Mouse (Mus musculus) right cerebral cortex, postnatal 10 days (tissue): ENCODE data around the gene Hes3.

Source experiments
- DNase-seq, 2 experiments: peaks; one replicate each; pipeline ENCODE4 v3.0.0; 2021; ENCODE audit warnings: low spot score in 2 of 2

Gene Hes3

GRCm38 (mm10) chr4:152305991-152306390 lies 14.5 kb upstream of the Hes3 start:
- DNase-seq, result no peak

- no peak for DNase-seq
Observed at GRCm38 (mm10) chr4:152304685-152305084, 13.2 kb upstream of the Hes3 start.

- DNase-seq, result no peak
Observed at GRCm38 (mm10) chr4:152303172-152303571, 11.7 kb upstream of the Hes3 start.

DNA sequence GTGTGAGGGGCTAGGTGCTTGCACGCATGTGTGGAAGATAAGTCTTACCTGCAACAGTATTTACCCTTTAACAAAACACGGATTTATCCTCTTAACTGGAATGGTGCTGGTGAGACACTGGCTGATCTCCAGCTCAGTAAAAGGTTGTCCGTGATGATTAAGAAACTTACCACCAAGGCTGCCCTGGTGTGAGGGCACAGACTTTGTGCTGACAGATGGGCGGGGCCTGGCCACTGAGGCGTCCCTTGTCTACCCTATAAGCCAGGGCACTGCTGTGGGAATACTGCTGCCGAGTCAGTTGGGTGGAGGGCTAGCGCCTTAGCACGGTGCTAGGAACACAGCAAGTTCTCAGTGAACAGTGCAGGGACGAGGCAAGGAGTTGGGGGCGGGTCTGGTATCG lies 10.6 kb upstream of the Hes3 start:
- DNase-seq, result no peak

DNA sequence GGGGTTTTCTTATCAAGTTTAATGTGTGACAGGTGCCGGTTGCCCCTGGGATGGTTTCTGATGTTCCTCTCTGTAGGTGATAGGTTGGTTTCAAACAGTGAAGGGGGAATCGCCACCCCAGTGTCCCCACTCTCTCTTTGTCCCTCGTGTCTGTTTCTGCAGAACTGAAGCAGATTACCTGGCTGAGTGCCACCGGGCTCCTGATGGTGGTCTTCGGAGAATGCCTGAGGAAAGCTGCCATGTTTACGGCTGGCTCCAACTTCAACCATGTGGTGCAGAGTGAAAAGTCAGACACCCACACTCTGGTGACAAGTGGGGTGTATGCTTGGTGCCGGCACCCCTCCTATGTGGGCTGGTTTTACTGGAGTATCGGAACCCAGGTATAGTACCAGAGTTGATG lies 8.9 kb upstream of the Hes3 start:
- DNase-seq, result no peak

GRCm38 (mm10) chr4:152298836-152299235 lies 7.4 kb upstream of the Hes3 start:
- DNase-seq, result no peak

DNA sequence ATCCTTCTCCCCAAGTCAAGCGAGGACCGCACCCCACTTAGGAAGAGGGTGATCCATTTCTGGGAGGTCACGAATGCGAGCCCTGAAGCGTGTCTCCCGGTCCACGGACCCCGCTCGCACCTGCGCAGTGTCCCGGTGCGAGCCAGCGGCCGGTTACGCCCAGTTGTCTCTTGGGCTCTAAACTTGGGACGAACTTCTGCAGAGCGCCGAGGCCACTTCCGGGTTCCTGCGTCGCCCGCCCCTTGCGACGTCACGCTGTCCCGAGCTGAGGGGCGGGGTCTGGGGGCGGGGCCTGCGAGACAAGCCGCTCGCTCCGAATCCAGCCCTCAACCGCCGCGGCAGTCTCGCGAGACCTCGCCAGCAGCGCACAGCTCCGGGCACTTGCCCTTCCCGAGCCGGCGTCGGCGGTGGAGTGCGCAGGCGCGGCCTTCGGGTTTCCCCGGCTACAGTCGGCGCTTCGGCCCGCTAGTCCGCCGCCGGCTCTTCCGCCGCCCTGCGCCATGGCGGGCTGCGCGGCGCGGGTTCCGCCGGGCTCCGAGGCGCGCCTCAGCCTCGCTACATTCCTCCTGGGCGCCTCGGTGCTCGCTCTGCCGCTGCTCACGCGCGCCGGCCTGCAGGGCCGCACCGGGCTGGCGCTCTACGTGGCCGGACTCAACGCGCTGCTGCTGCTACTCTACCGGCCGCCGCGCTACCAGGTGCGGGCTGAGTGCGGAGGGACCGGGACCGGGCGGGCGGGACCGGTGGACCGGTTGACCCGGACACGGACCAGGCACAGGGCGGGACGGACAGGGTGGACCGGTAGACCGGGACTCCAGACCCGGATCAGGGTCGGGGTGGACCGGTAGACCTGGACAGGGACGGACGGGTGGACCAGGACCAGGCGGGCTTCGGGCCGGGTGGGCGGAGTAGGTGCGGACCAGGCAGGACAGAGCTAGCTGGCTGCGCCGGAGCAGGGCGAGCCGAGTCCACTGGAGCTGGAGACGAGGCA lies 5.7 kb upstream of the Hes3 start, which contains the start of gene Icmt:
Icmt (plus strand) TSS at position 354 of the 988 bp plus-strand sequence.
- peak; percentile 99 to 100 for DNase-seq

DNA sequence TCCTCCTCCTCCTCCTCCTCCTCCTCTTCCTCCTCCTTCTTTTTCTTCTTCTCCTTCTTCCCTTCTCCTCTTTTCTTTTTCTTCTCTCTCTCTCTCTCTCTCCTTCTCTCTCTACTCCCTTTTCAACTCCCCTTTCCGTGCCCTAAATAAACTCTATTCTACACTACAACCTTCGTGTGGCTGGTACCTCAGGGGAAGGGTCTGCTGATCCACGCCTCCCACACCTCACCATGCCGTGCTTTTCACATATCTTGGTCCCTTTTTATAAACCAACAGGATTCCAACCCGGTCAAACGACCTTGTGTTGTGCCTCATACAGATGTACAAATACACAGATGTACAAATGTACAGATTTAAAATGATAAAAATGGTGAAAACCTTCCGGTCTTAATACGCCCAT lies 4.9 kb upstream of the Hes3 start:
- DNase-seq, result no peak

DNA sequence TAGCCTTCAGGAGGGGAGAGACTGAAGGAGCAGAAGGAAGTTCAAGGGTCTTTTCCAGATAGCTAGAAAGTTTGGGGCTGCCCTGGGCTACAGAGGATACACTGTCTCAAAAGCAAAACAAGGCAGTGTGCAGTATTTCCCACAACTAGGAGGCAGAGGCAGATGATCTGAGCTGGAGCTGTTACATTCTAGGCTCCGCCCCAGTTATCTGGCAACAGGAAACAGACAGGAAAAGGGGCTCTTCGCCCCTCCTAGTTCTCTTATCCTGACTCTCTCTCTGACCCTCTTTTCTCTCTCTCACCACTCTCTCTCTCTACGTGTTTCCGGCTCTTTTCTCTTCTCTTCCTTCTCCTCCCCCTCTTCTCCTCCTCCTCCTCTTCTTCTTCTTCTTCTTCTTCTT lies 4.5 kb upstream of the Hes3 start:
- no peak for DNase-seq

GRCm38 (mm10) chr4:152294188-152294929 lies 2.9 kb upstream of the Hes3 start:
- no peak for DNase-seq

- DNase-seq, result no peak
Observed at GRCm38 (mm10) chr4:152292102-152292765, 772 bp upstream of the Hes3 start.

DNA sequence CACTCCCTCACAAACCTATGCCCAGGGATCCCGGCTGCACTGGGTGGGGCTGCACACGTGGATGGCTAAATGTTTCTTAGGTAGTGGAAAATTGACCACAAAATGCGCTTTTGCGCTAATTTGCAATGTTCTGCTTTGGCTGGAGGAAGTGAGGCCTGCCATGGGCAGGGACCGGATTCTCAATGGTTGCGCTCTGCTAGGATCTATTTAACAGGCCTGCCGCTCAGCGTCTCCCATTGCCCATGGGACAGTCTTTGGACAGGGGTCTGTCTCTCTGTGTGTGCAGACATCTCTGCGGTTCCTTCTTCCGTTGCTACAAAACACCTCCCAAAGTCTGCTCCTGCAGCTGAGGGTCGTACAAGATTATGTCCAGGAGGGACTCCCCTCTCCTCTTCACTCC lies 471 bp downstream of the Hes3 start:
- DNase-seq, result no peak

DNA sequence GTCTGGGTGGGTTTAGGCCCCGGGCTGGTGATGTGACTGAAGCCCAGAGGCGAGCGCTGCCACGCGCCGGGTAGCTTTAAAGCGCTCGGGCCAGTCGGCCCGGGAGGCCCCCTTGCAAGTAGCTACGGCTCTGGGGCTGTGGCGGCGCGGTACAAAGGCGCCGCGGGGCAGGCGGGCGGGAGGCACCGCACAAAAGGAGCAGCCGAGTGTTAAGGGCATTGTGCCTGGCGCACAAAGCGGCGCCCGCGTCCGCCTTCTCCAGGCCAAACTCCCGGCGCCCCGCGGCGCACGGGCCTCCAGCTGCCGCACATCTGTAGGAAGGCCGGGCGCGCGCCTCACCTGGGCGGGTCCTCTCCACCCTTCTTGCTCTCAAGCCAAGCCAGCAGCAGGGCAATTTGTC lies 1.1 kb downstream of the Hes3 start:
- no peak for DNase-seq

DNA sequence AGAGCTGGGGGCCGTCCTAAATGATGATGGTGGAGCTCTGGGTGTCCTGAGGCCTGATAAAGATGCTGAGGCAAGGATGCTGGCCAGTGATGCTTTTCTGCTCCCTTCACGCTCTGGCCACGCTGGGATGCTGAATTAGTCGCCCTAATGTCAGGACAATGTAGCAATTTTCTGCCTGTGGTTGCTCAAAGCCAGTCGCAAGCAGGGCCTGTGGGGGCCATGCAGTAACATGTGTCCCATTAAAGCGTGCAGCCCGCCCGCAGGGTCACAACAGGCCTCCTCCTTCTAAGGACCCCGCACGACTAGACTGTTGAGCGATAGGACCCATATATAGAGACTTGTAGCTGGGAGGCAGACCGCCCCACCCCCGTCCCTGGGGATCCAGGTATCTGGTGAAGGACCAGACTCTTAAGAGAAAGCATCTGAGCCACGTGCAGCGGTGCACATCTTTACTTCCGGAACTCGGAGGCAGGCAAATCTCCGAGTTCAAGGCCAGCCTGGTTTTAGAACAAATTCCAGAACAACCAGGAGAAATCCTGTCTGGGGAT lies 3.0 kb downstream of the Hes3 start:
- DNase-seq, result no peak

GRCm38 (mm10) chr4:152287317-152288120 lies 3.9 kb downstream of the Hes3 start:
- no peak for DNase-seq

DNA sequence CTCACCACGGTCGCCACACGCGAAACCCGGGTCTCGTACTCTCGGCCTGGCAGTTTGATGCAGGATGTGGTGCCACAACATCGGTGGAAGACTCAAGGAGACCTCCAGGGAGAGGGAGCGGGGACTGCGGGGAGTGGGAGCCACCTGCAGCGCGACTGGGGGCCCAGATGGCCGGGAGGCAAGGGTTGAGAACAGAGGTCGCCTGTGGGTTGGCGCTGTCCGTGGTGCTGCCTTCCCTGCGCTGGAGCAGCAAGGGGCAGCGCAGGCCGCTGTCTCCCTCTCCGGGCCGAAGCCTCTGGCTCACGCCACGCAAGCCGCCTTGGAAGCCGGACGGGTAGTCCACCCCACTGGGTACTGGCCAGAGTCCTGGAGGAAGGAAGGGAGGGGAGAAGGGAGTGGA lies 4.6 kb downstream of the Hes3 start:
- DNase-seq, result peak in 1 of 2 experiments; percentile 55

DNA sequence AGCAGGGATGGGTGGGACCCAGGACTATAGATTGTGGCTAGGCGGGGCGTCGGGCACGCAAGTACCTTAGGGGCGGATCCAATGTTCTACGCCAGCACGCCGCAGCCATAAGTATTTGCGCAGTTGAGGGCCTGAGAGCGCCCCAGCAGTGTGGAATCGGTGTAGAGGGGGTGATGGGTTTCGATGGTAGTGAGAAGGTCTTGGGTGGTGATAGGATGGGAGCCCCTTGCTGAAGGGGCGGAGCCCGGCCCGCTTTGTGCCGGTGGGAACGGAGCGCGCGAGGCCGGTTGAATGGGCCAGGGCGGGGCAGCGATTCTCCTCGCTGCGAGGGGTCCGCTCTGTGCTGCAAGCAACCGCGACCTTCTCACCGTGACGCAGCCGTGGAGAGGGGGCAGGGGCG lies 5.3 kb downstream of the Hes3 start:
- peak in 1 of 2 experiments; percentile 74 for DNase-seq

DNA sequence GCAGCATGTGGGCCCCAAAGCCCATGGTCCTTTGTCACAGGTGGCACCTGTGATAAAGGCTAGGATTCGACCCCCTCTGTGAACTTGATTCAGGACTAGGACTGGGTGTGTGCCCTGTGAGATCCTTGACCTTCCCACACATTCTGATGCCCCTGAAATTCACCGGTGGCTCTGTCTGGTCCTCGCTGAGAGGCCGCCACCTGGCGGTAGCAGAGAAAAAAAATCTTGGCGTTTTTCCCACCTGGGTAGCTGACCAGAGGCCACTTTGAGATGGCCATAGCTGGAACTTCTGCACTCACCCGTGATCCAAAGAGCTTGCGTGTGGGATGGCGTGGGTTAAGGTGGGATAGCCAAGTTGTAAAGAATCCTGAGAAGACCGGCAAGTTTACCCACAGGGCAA lies 6.0 kb downstream of the Hes3 start:
- DNase-seq, result peak; percentile 69 to 71

DNA sequence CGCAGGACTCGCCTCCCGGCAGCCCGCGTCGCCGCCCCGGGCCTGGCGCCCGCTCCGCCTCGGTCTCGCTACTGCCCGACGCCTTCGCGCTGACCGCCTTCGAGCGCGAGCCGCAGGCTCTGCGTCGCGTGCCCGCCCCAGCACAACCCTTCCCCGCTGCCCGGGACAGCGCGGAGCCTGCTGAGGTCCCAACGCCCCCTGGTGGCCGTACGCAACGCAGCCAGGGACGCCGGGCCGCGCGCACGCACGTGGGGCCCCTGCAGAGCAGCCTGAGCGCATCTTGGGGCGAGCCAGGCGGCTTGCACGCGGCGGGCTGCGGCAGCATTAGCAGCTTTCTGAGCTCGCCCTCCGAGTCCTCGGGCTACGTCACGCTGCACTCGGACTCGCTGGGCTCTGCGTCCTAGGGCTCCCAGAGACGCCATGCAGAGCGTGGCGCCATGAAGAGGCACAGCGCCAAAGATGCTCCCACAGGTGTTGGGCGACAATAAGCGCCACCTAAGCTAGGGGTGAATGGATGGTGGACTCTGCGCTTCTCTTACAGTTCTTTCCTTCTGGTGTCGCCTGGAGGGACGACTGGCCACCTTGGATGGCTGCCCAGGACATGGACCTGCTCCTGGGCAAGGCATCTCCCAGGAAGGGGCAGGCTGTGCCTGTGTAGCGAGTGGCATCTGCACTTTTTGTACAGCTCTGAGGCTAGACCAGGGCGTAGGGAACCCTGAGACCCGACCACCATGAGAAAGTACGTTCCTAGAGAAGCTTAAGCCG lies 8.1 kb downstream of the Hes3 start:
- DNase-seq, result peak; percentile 87 to 90

DNA sequence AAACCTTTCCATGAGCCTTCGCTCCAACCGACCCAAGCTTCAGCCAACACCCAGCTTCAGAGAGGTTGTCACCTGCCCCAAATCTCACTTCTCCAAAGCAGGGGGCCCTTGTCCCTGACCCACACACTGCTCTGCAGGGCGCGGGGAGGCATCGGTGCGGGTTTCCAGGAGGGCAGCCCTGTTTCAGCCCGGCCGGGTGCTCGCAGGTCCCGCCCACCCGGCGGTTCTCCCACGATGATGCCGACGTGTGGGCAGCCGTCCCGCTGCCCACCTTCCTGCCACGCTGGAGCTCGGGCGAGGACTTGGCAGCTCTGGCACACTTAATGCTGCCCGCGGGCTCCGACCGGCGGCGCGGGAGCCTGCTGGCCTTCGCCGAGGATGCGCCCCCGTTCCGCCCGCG lies 8.7 kb downstream of the Hes3 start:
- no peak for DNase-seq
